Mouse (Mus musculus) cortical plate, adult 2 months (tissue): ENCODE data around the gene Myo6. TPM values are rescaled to one million over a fixed set of nuclear protein-coding genes. Genes with fewer than 3 reads are reported as not detected.

Experiments used
- H3K27ac ChIP-seq: fragments of 200-500 bp; 2 replicates; pipeline ENCODE4 v1.5.1; 2012; ENCODE audit warnings: low read length, control low read depth, inconsistent platforms; ENCODE audit not compliant: insufficient read depth
- H3K4me1 ChIP-seq: fragments of 200-500 bp; 2 replicates; pipeline ENCODE4 v1.6.1; 2011; ENCODE audit warnings: low read length; ENCODE audit not compliant: control insufficient read depth, insufficient read depth
- H3K4me3 ChIP-seq: fragments of 200-500 bp; 2 replicates; pipeline ENCODE4 v1.5.1; 2011; ENCODE audit warnings: mild to moderate bottlenecking, low read length, control low read depth; ENCODE audit not compliant: insufficient read depth
- CTCF ChIP-seq: fragments of 200-500 bp; IDR thresholded peaks from 2 replicates; pipeline ENCODE4 v1.5.1; 2011; ENCODE audit warnings: mild to moderate bottlenecking, control low read depth, low read length; ENCODE audit not compliant: insufficient read depth; ENCODE audit errors: extremely low read depth
- POLR2A ChIP-seq: fragments of 200-500 bp; IDR thresholded peaks from 2 replicates; pipeline ENCODE4 v1.6.1; 2011; ENCODE audit warnings: mild to moderate bottlenecking, low read length, control low read depth; ENCODE audit not compliant: insufficient read depth; ENCODE audit errors: extremely low read depth
- polyA plus RNA-seq: library from polyadenylated mRNA; depleted of rRNA; stranded (reverse); fragments of >200 nt; gene quantifications from 2 replicates; pipeline ENCODE4 v1.2.3, GENCODE M21; 2012; rRNA removed

Myo6 gene
- polyA plus RNA-seq, result 48.9 and 54.7 TPM in 2 replicates

GRCm38 (mm10) chr9:80164611-80165474 is at the start of gene Myo6:
TSS of gene Myo6 (plus strand) at chr9:80165031.
- Histone ChIP-seq H3K4me1 (peaks cover 2% of the 10 kb centered on the region; the same call in 1 of the 2 replicates), H3K27ac (peak within 1 kb of the TSS; percentile 92), H3K4me3 (peak within 1 kb of the TSS; percentile 68)
- no peak for TF ChIP-seq CTCF
- peak; percentile 89 for TF ChIP-seq POLR2A

GRCm38 (mm10) chr9:80145992-80146587 is 18.7 kb upstream of the Myo6 start:
- TF ChIP-seq CTCF, result no peak
- no peak for TF ChIP-seq POLR2A
- H3K4me1 ChIP-seq, result no peaks in the 10 kb centered on the region

GRCm38 (mm10) chr9:80149594-80149993 is 15.2 kb upstream of the Myo6 start:
- Histone ChIP-seq H3K4me3 (no peak overlapping the region), H3K4me1 (no peaks in the 10 kb centered on the region), H3K27ac (no peak overlapping the region)
- TF ChIP-seq POLR2A, result no peak
- no peak for TF ChIP-seq CTCF

More at GRCm38 (mm10) chr9:80145992-80146587, 18.7 kb upstream of the Myo6 start:
- no peak overlapping the region for H3K27ac ChIP-seq
- no peak overlapping the region for H3K4me3 ChIP-seq

GRCm38 (mm10) chr9:80155277-80155676 is 9.6 kb upstream of the Myo6 start:
- no peak for TF ChIP-seq CTCF
- no peak for TF ChIP-seq POLR2A

GRCm38 (mm10) chr9:80156780-80157179 is 8.1 kb upstream of the Myo6 start:
- TF ChIP-seq POLR2A (no peak), CTCF (no peak)
- no peak overlapping the region for H3K27ac ChIP-seq
- no peaks in the 10 kb centered on the region for H3K4me1 ChIP-seq
- no peak overlapping the region for H3K4me3 ChIP-seq

More at GRCm38 (mm10) chr9:80155277-80155676, 9.6 kb upstream of the Myo6 start:
- H3K4me1 ChIP-seq, result no peaks in the 10 kb centered on the region
- no peak overlapping the region for H3K4me3 ChIP-seq
- H3K27ac ChIP-seq, result no peak overlapping the region

- TF ChIP-seq CTCF (no peak), POLR2A (no peak)
- H3K4me3 ChIP-seq, result no peak overlapping the region
- H3K27ac ChIP-seq, result no peak overlapping the region
- no peaks in the 10 kb centered on the region for H3K4me1 ChIP-seq
These were observed 6.9 kb upstream of the Myo6 start for GRCm38 (mm10) chr9:80157840-80158465.

- TF ChIP-seq POLR2A (no peak), CTCF (no peak)
- Histone ChIP-seq H3K4me1 (no peaks in the 10 kb centered on the region), H3K4me3 (no peak overlapping the region), H3K27ac (no peak overlapping the region)
These were observed 5.9 kb upstream of the Myo6 start for GRCm38 (mm10) chr9:80158937-80159336.

- H3K4me3 ChIP-seq, result no peak overlapping the region
- no peak overlapping the region for H3K27ac ChIP-seq
- TF ChIP-seq CTCF (no peak), POLR2A (no peak)
- H3K4me1 ChIP-seq, result no peaks in the 10 kb centered on the region
These were observed 3.4 kb upstream of the Myo6 start for GRCm38 (mm10) chr9:80161451-80161850.

- peaks cover 2% of the 10 kb centered on the region; the same call in 1 of the 2 replicates for H3K4me1 ChIP-seq
- no peak overlapping the region for H3K27ac ChIP-seq
- H3K4me3 ChIP-seq, result no peak overlapping the region
- TF ChIP-seq POLR2A (no peak), CTCF (no peak)
These were observed 1.6 kb upstream of the Myo6 start for GRCm38 (mm10) chr9:80163126-80163723.
